Mouse (Mus musculus): ENCODE data around the gene Ttll1. TPM values are rescaled to one million over a fixed set of nuclear protein-coding genes. Genes with fewer than 3 reads are reported as not detected.
A peak's percentile ranks its signal among the peaks of the same experiment; 100 is the strongest.

The Ttll1 gene
- polyA plus RNA-seq, 1 experiment from 2014 or later = 18.7 TPM

GRCm38 (mm10) chr15:83528892-83529291 lies 18.2 kb upstream of the Ttll1 start:
- WGBS (ENCODE audit: insufficient replicate concordance) = 47% methylated on average over 4 of the region's 4 CpGs

GRCm38 (mm10) chr15:83527747-83528146 lies 17.1 kb upstream of the Ttll1 start:
- Histone ChIP-seq H3K9me3 (replicated peaks; ENCODE audit: control insufficient read depth, low read length) (no peaks in the 10 kb centered on the region), H3K27me3 (ENCODE audit: control insufficient read depth, insufficient read depth, low read length) (peaks cover 6% of the 10 kb centered on the region; the same call in 1 of the 2 replicates), H3K4me1 (ENCODE audit: control insufficient read depth, insufficient read depth, low read length) (peaks cover 65% of the 10 kb centered on the region), H3K4me2 (peak overlapping the region; percentile 89), H3K36me3 (ENCODE audit: control insufficient read depth, insufficient read depth, low read length) (0 out of 2 replicates have a peak, but pooled peaks cover 3% of the 10 kb centered on the region), H3K27ac (ENCODE audit: low read depth, low read length) (no peak overlapping the region), H3K4me3 (ENCODE audit: low read depth, low read length) (peak overlapping the region; percentile 68), H3K9ac (ENCODE audit: low read depth, low read length) (peak overlapping the region; percentile 72)
- 49% methylated on average over 2 of the region's 2 CpGs for WGBS (ENCODE audit: insufficient replicate concordance)
- ATAC-seq (replicated peaks; ENCODE audit: insufficient number of reproducible peaks, low FRiP score, low TSS enrichment) = no peak

More at GRCm38 (mm10) chr15:83528892-83529291, 18.2 kb upstream of the Ttll1 start:
- Histone ChIP-seq H3K27me3 (ENCODE audit: control insufficient read depth, insufficient read depth, low read length) (peaks cover 6% of the 10 kb centered on the region; the same call in 1 of the 2 replicates), H3K36me3 (ENCODE audit: control insufficient read depth, insufficient read depth, low read length) (0 out of 2 replicates have a peak, but pooled peaks cover 3% of the 10 kb centered on the region), H3K4me2 (peak overlapping the region; percentile 89), H3K4me3 (ENCODE audit: low read depth, low read length) (no peak overlapping the region), H3K9ac (ENCODE audit: low read depth, low read length) (no peak overlapping the region), H3K4me1 (ENCODE audit: control insufficient read depth, insufficient read depth, low read length) (peaks cover 59% of the 10 kb centered on the region), H3K27ac (ENCODE audit: low read depth, low read length) (no peak overlapping the region), H3K9me3 (replicated peaks; ENCODE audit: control insufficient read depth, low read length) (no peaks in the 10 kb centered on the region)
- no peak for ATAC-seq (replicated peaks; ENCODE audit: insufficient number of reproducible peaks, low FRiP score, low TSS enrichment)

GRCm38 (mm10) chr15:83527092-83527437 lies 16.4 kb upstream of the Ttll1 start:
- H3K27me3 ChIP-seq (ENCODE audit: control insufficient read depth, insufficient read depth, low read length) = peaks cover 6% of the 10 kb centered on the region; the same call in 1 of the 2 replicates
- peak overlapping the region; percentile 68 for H3K4me3 ChIP-seq (ENCODE audit: low read depth, low read length)
- H3K9ac ChIP-seq (ENCODE audit: low read depth, low read length) = peak overlapping the region; percentile 72
- no peak overlapping the region for H3K27ac ChIP-seq (ENCODE audit: low read depth, low read length)
- H3K9me3 ChIP-seq (replicated peaks; ENCODE audit: control insufficient read depth, low read length) = no peaks in the 10 kb centered on the region
- peaks cover 72% of the 10 kb centered on the region for H3K4me1 ChIP-seq (ENCODE audit: control insufficient read depth, insufficient read depth, low read length)
- no peak for ATAC-seq (replicated peaks; ENCODE audit: insufficient number of reproducible peaks, low FRiP score, low TSS enrichment)
- H3K4me2 ChIP-seq = peak overlapping the region; percentile 89
- H3K36me3 ChIP-seq (ENCODE audit: control insufficient read depth, insufficient read depth, low read length) = 0 out of 2 replicates have a peak, but pooled peaks cover 2% of the 10 kb centered on the region
- 2% methylated on average over 26 of the region's 26 CpGs for WGBS (ENCODE audit: insufficient replicate concordance)

GRCm38 (mm10) chr15:83526424-83527091 lies 15.9 kb upstream of the Ttll1 start, which contains the start of gene Bik:
Bik (plus strand) TSS chr15:83526862.
- peak within 1 kb of the TSS; percentile 89 for H3K4me2 ChIP-seq
- peak within 1 kb of the TSS; percentile 72 for H3K9ac ChIP-seq (ENCODE audit: low read depth, low read length)
- H3K27ac ChIP-seq (ENCODE audit: low read depth, low read length) = peak within 1 kb of the TSS; percentile 97; the same call in 1 of the 2 replicates
- no peaks in the 10 kb centered on the region for H3K9me3 ChIP-seq (replicated peaks; ENCODE audit: control insufficient read depth, low read length)
- ATAC-seq (replicated peaks; ENCODE audit: insufficient number of reproducible peaks, low FRiP score, low TSS enrichment) = peak; percentile 53; the same call in 1 of the 2 replicates
- WGBS (ENCODE audit: insufficient replicate concordance) = under 1% methylated on average over 45 of the region's 45 CpGs
- no peaks in the 10 kb centered on the region for H3K36me3 ChIP-seq (ENCODE audit: control insufficient read depth, insufficient read depth, low read length)
- peaks cover 76% of the 10 kb centered on the region for H3K4me1 ChIP-seq (ENCODE audit: control insufficient read depth, insufficient read depth, low read length)
- H3K27me3 ChIP-seq (ENCODE audit: control insufficient read depth, insufficient read depth, low read length) = peaks cover 6% of the 10 kb centered on the region; the same call in 1 of the 2 replicates
- peak within 1 kb of the TSS; percentile 68 for H3K4me3 ChIP-seq (ENCODE audit: low read depth, low read length)

GRCm38 (mm10) chr15:83524333-83524729 lies 13.6 kb upstream of the Ttll1 start:
- H3K9ac ChIP-seq (ENCODE audit: low read depth, low read length) = peak overlapping the region; percentile 47
- no peaks in the 10 kb centered on the region for H3K36me3 ChIP-seq (ENCODE audit: control insufficient read depth, insufficient read depth, low read length)
- peaks cover 6% of the 10 kb centered on the region; the same call in 1 of the 2 replicates for H3K27me3 ChIP-seq (ENCODE audit: control insufficient read depth, insufficient read depth, low read length)
- H3K4me3 ChIP-seq (ENCODE audit: low read depth, low read length) = peak overlapping the region; percentile 21; the same call in 1 of the 2 replicates
- no peaks in the 10 kb centered on the region for H3K9me3 ChIP-seq (replicated peaks; ENCODE audit: control insufficient read depth, low read length)
- peak overlapping the region; percentile 89 for H3K4me2 ChIP-seq
- 70% methylated on average over 3 of the region's 3 CpGs for WGBS (ENCODE audit: insufficient replicate concordance)
- ATAC-seq (replicated peaks; ENCODE audit: insufficient number of reproducible peaks, low FRiP score, low TSS enrichment) = no peak
- H3K4me1 ChIP-seq (ENCODE audit: control insufficient read depth, insufficient read depth, low read length) = peaks cover 67% of the 10 kb centered on the region
- peak overlapping the region; percentile 97 for H3K27ac ChIP-seq (ENCODE audit: low read depth, low read length)

- Histone ChIP-seq H3K4me1 (ENCODE audit: control insufficient read depth, insufficient read depth, low read length) (peaks cover 62% of the 10 kb centered on the region), H3K27ac (ENCODE audit: low read depth, low read length) (peak overlapping the region; percentile 97), H3K9ac (ENCODE audit: low read depth, low read length) (peak overlapping the region; percentile 59), H3K4me3 (ENCODE audit: low read depth, low read length) (peak overlapping the region; percentile 21), H3K36me3 (ENCODE audit: control insufficient read depth, insufficient read depth, low read length) (no peaks in the 10 kb centered on the region), H3K27me3 (ENCODE audit: control insufficient read depth, insufficient read depth, low read length) (peaks cover 6% of the 10 kb centered on the region; the same call in 1 of the 2 replicates), H3K9me3 (replicated peaks; ENCODE audit: control insufficient read depth, low read length) (no peaks in the 10 kb centered on the region), H3K4me2 (peak overlapping the region; percentile 89)
- 22% methylated on average over 14 of the region's 14 CpGs for WGBS (ENCODE audit: insufficient replicate concordance)
- peak; percentile 83 for ATAC-seq (replicated peaks; ENCODE audit: insufficient number of reproducible peaks, low FRiP score, low TSS enrichment)
Observed at GRCm38 (mm10) chr15:83523638-83524332, 13.1 kb upstream of the Ttll1 start.

- H3K4me3 ChIP-seq (ENCODE audit: low read depth, low read length) = 0 out of 2 replicates have a peak overlapping the region, but pooled peaks have one; percentile 10
- peak; percentile 66 for ATAC-seq (replicated peaks; ENCODE audit: insufficient number of reproducible peaks, low FRiP score, low TSS enrichment)
Observed at GRCm38 (mm10) chr15:83523196-83523595, 12.5 kb upstream of the Ttll1 start.

GRCm38 (mm10) chr15:83520861-83521382 lies 10.2 kb upstream of the Ttll1 start:
- H3K27me3 ChIP-seq (ENCODE audit: control insufficient read depth, insufficient read depth, low read length) = no peaks in the 10 kb centered on the region
- no peaks in the 10 kb centered on the region for H3K9me3 ChIP-seq (replicated peaks; ENCODE audit: control insufficient read depth, low read length)
- no peak overlapping the region for H3K4me3 ChIP-seq (ENCODE audit: low read depth, low read length)
- H3K4me1 ChIP-seq (ENCODE audit: control insufficient read depth, insufficient read depth, low read length) = peaks cover 49% of the 10 kb centered on the region
- H3K4me2 ChIP-seq = no peak overlapping the region
- H3K27ac ChIP-seq (ENCODE audit: low read depth, low read length) = no peak overlapping the region
- H3K9ac ChIP-seq (ENCODE audit: low read depth, low read length) = no peak overlapping the region
- H3K36me3 ChIP-seq (ENCODE audit: control insufficient read depth, insufficient read depth, low read length) = no peaks in the 10 kb centered on the region
- ATAC-seq (replicated peaks; ENCODE audit: insufficient number of reproducible peaks, low FRiP score, low TSS enrichment) = no peak
- WGBS (ENCODE audit: insufficient replicate concordance) = 76% methylated on average over 6 of the region's 6 CpGs

More at GRCm38 (mm10) chr15:83523196-83523595, 12.5 kb upstream of the Ttll1 start:
- Histone ChIP-seq H3K4me2 (peak overlapping the region; percentile 89), H3K36me3 (ENCODE audit: control insufficient read depth, insufficient read depth, low read length) (no peaks in the 10 kb centered on the region), H3K4me1 (ENCODE audit: control insufficient read depth, insufficient read depth, low read length) (peaks cover 64% of the 10 kb centered on the region), H3K27me3 (ENCODE audit: control insufficient read depth, insufficient read depth, low read length) (peaks cover 6% of the 10 kb centered on the region; the same call in 1 of the 2 replicates), H3K27ac (ENCODE audit: low read depth, low read length) (peak overlapping the region; percentile 97), H3K9ac (ENCODE audit: low read depth, low read length) (peak overlapping the region; percentile 59), H3K9me3 (replicated peaks; ENCODE audit: control insufficient read depth, low read length) (no peaks in the 10 kb centered on the region)
- WGBS (ENCODE audit: insufficient replicate concordance) = 9% methylated on average over 7 of the region's 7 CpGs

Data from heart, embryonic 11.5 days (tissue).